In genomic region chr6:124903580-124904151, GRCm38 (mm10) we compare ENCODE assay signal across 8 mouse cellular contexts. TPM values are rescaled to one million over a fixed set of nuclear protein-coding genes. Genes with fewer than 3 reads are reported as not detected.
DNase-seq lines count a peak whose midpoint lies in the region; ATAC-seq and TF ChIP-seq lines count a peak whose summit lies in the region.

No protein-coding gene starts in this region.

- TF ChIP-seq CTCF in heart, postnatal 0 days (IDR thresholded peaks at IDR 0.05; ENCODE audit: low read depth) = peak; percentile 99
- TF ChIP-seq CTCF in testis, adult 2 months (IDR thresholded peaks at IDR 0.05; ENCODE audit: control insufficient read depth, insufficient read depth, insufficient replicate concordance, low read depth, low read length) = peak; percentile 98

- WGBS in forebrain, embryonic 11.5 days = under 1% methylated on average over 23 of the region's 23 CpGs
- under 1% methylated on average over 23 of the region's 23 CpGs for WGBS in heart, postnatal 0 days
- under 1% methylated on average over 23 of the region's 23 CpGs for WGBS in liver, embryonic 16.5 days (ENCODE audit: insufficient replicate concordance)
- WGBS in neural tube, embryonic 13.5 days = under 1% methylated on average over 23 of the region's 23 CpGs

- H3K4me1 ChIP-seq in forebrain, embryonic 11.5 days (replicated peaks; ENCODE audit: control insufficient read depth, insufficient read depth, low read length) = peaks cover 6% of the 10 kb centered on the region; the same call in 1 of the 2 replicates
- peaks cover 9% of the 10 kb centered on the region for H3K4me1 ChIP-seq in heart, postnatal 0 days (ENCODE audit: control insufficient read depth, insufficient read depth)
- H3K4me1 ChIP-seq in liver, embryonic 16.5 days (ENCODE audit: control insufficient read depth, low read depth, low read length) = no peaks in the 10 kb centered on the region; the same call in none of the 2 replicates
- H3K4me1 ChIP-seq in neural tube, embryonic 13.5 days (replicated peaks) = peaks cover 27% of the 10 kb centered on the region
- H3K4me1 ChIP-seq in testis, adult 2 months (ENCODE audit: control insufficient read depth, insufficient read depth, low read length) = peaks cover 19% of the 10 kb centered on the region

- peak overlapping the region; percentile 68 for H3K9ac ChIP-seq in forebrain, embryonic 11.5 days (ENCODE audit: low read length)
- H3K9ac ChIP-seq in heart, postnatal 0 days (replicated peaks; ENCODE audit: low read depth, low read length) = peak overlapping the region; percentile 54; the same call in 1 of the 2 replicates
- peak overlapping the region; percentile 60 for H3K9ac ChIP-seq in liver, embryonic 16.5 days (ENCODE audit: low read depth, low read length)
- peak overlapping the region; percentile 84 for H3K9ac ChIP-seq in neural tube, embryonic 13.5 days

- peak overlapping the region; percentile 94 for H3K27ac ChIP-seq in forebrain, embryonic 11.5 days (ENCODE audit: low read depth, low read length)
- H3K27ac ChIP-seq in heart, postnatal 0 days (ENCODE audit: low read depth) = peak overlapping the region; percentile 94
- peak overlapping the region; percentile 85 for H3K27ac ChIP-seq in liver, embryonic 16.5 days (ENCODE audit: low read length)
- peak overlapping the region; percentile 99 for H3K27ac ChIP-seq in neural tube, embryonic 13.5 days (replicated peaks)
- H3K27ac ChIP-seq in testis, adult 2 months (ENCODE audit: control insufficient read depth, insufficient read depth, low read depth, low read length) = peak overlapping the region; percentile 86

- no peaks in the 10 kb centered on the region for H3K36me3 ChIP-seq in forebrain, embryonic 11.5 days (ENCODE audit: control insufficient read depth, insufficient read depth, low read length)
- no peaks in the 10 kb centered on the region for H3K36me3 ChIP-seq in heart, postnatal 0 days (replicated peaks; ENCODE audit: control insufficient read depth, insufficient read depth, low read length)
- H3K36me3 ChIP-seq in liver, embryonic 16.5 days (ENCODE audit: control insufficient read depth, insufficient read depth) = no peaks in the 10 kb centered on the region
- H3K36me3 ChIP-seq in neural tube, embryonic 13.5 days = peaks cover 7% of the 10 kb centered on the region; the same call in 1 of the 2 replicates
- H3K36me3 ChIP-seq in testis, adult 2 months (ENCODE audit: control insufficient read depth, insufficient read depth, low read length) = no peaks in the 10 kb centered on the region

- ATAC-seq in forebrain, embryonic 11.5 days (replicated peaks; ENCODE audit: low FRiP score) = peak; percentile 85
- peak; percentile 85 for ATAC-seq in heart, postnatal 0 days (ENCODE audit: insufficient read depth, low read depth)
- peak; percentile 76 for ATAC-seq in liver, embryonic 16.5 days (ENCODE audit: low read depth)
- ATAC-seq in neural tube, embryonic 13.5 days (ENCODE audit: low read depth) = peak; percentile 89

- H3K4me3 ChIP-seq in forebrain, embryonic 11.5 days (ENCODE audit: low read depth, low read length) = peak overlapping the region; percentile 42
- H3K4me3 ChIP-seq in heart, postnatal 0 days (ENCODE audit: low read depth, low read length) = peak overlapping the region; percentile 48
- peak overlapping the region; percentile 66 for H3K4me3 ChIP-seq in liver, embryonic 16.5 days (ENCODE audit: low read depth, low read length)
- H3K4me3 ChIP-seq in neural tube, embryonic 13.5 days = peak overlapping the region; percentile 39
- H3K4me3 ChIP-seq in testis, adult 2 months (ENCODE audit: control insufficient read depth, low read depth, low read length) = peak overlapping the region; percentile 73

- no peak for TF ChIP-seq POLR2A in testis, adult 2 months (IDR thresholded peaks at IDR 0.05; ENCODE audit: control insufficient read depth, low read depth, low read length)

- DNase-seq in CD8-positive naive resting alpha-beta T cell, adult 2 months (ENCODE audit: low read depth in 2 of 2, low spot score in 2 of 2) = peak; percentile 93 to 96
- DNase-seq in c-Kit-positive CD71-negative TER-119-negative erythroid progenitor cells, embryonic 14.5 days (ENCODE audit: low read depth) = peak; percentile 89
- peak; percentile 97 for DNase-seq in forebrain, embryonic 11.5 days (ENCODE audit: low spot score)
- peak; percentile 94 for DNase-seq in heart, postnatal 0 days (ENCODE audit: low spot score)
- peak; percentile 97 to 98 for DNase-seq in kidney, postnatal 4 days

- H3K27me3 ChIP-seq in forebrain, embryonic 11.5 days (ENCODE audit: control insufficient read depth, insufficient read depth, low read length) = no peaks in the 10 kb centered on the region
- no peaks in the 10 kb centered on the region for H3K27me3 ChIP-seq in heart, postnatal 0 days (ENCODE audit: control insufficient read depth, insufficient read depth, low read length)
- no peaks in the 10 kb centered on the region for H3K27me3 ChIP-seq in liver, embryonic 16.5 days (ENCODE audit: control insufficient read depth, insufficient read depth, low read depth, low read length)
- H3K27me3 ChIP-seq in neural tube, embryonic 13.5 days = no peaks in the 10 kb centered on the region
- H3K27me3 ChIP-seq in testis, adult 2 months (ENCODE audit: control insufficient read depth, insufficient read depth, low read length) = no peaks in the 10 kb centered on the region

- peak overlapping the region; percentile 73 for H3K4me2 ChIP-seq in forebrain, embryonic 11.5 days (ENCODE audit: low read depth, low read length, severe bottlenecking)
- peak overlapping the region; percentile 66 for H3K4me2 ChIP-seq in heart, postnatal 0 days (ENCODE audit: low read depth, low read length)
- H3K4me2 ChIP-seq in liver, embryonic 16.5 days (ENCODE audit: low read depth, low read length) = peak overlapping the region; percentile 96
- peak overlapping the region; percentile 60 for H3K4me2 ChIP-seq in neural tube, embryonic 13.5 days

- no peaks in the 10 kb centered on the region for H3K9me3 ChIP-seq in forebrain, embryonic 11.5 days (ENCODE audit: control insufficient read depth, low read length)
- no peaks in the 10 kb centered on the region for H3K9me3 ChIP-seq in heart, postnatal 0 days (replicated peaks; ENCODE audit: control insufficient read depth, low read length)
- H3K9me3 ChIP-seq in liver, embryonic 16.5 days (replicated peaks; ENCODE audit: control insufficient read depth, low read length) = no peaks in the 10 kb centered on the region
- no peaks in the 10 kb centered on the region for H3K9me3 ChIP-seq in neural tube, embryonic 13.5 days

- no peak for TF ChIP-seq EP300 in heart, postnatal 0 days (IDR thresholded peaks at IDR 0.05; ENCODE audit: low read depth)

RNA-seq across cellular contexts. Expression of gene Lag3, which starts 7.8 kb away (rescaled TPM):
- polyA plus RNA-seq in forebrain, embryonic 11.5 days (2014; fragmentation: Nextera tagmentation; extraction: Ambion mirVana) = 2.3 and 2.5 TPM in 2 replicates
- 0.11 and 0.27 TPM in 2 replicates for total RNA-seq in heart, postnatal 0 days (2014; rRNA removed; ENCODE audit: low replicate concordance)
- polyA plus RNA-seq in heart, postnatal 0 days (2015; fragmentation: Nextera tagmentation; extraction: Ambion mirVana) = 0.82 and 0.85 TPM in 2 replicates
- 0.12 and 0.15 TPM in 2 replicates for polyA plus RNA-seq in liver, embryonic 16.5 days (2015; fragmentation: Nextera tagmentation; extraction: Ambion mirVana)
- 2.2 and 3.2 TPM in 2 replicates for polyA plus RNA-seq in neural tube, embryonic 13.5 days (2015; fragmentation: Nextera tagmentation; extraction: Ambion mirVana)
- 0.11 and 0.12 TPM in 2 replicates for polyA plus RNA-seq in testis, adult 2 months (2012; rRNA removed)

RNA-seq across cellular contexts. Expression of gene Cd4, which starts 15.6 kb away (rescaled TPM):
- polyA plus RNA-seq in forebrain, embryonic 11.5 days (2014; fragmentation: Nextera tagmentation; extraction: Ambion mirVana) = not detected in 2 replicates
- 4.5 TPM in 1 of 2 replicates, not detected in the other for total RNA-seq in heart, postnatal 0 days (2014; rRNA removed; ENCODE audit: low replicate concordance)
- 0.04 and 0.10 TPM in 2 replicates for polyA plus RNA-seq in heart, postnatal 0 days (2015; fragmentation: Nextera tagmentation; extraction: Ambion mirVana)
- polyA plus RNA-seq in liver, embryonic 16.5 days (2015; fragmentation: Nextera tagmentation; extraction: Ambion mirVana) = 0.11 and 0.14 TPM in 2 replicates
- 0.21 TPM in 1 of 2 replicates, not detected in the other for polyA plus RNA-seq in neural tube, embryonic 13.5 days (2015; fragmentation: Nextera tagmentation; extraction: Ambion mirVana)
- 0.53 and 0.67 TPM in 2 replicates for polyA plus RNA-seq in testis, adult 2 months (2012; rRNA removed)

RNA-seq across cellular contexts. Expression of gene Ptms, which starts 16.2 kb away (rescaled TPM):
- polyA plus RNA-seq in forebrain, embryonic 11.5 days (2014; fragmentation: Nextera tagmentation; extraction: Ambion mirVana) = 369 and 455 TPM in 2 replicates
- 323 and 565 TPM in 2 replicates for total RNA-seq in heart, postnatal 0 days (2014; rRNA removed; ENCODE audit: low replicate concordance)
- 221 and 246 TPM in 2 replicates for polyA plus RNA-seq in heart, postnatal 0 days (2015; fragmentation: Nextera tagmentation; extraction: Ambion mirVana)
- 42.3 and 49.6 TPM in 2 replicates for polyA plus RNA-seq in liver, embryonic 16.5 days (2015; fragmentation: Nextera tagmentation; extraction: Ambion mirVana)
- polyA plus RNA-seq in neural tube, embryonic 13.5 days (2015; fragmentation: Nextera tagmentation; extraction: Ambion mirVana) = 797 TPM in 2 replicates
- 142 and 168 TPM in 2 replicates for polyA plus RNA-seq in testis, adult 2 months (2012; rRNA removed)

RNA-seq across cellular contexts. Expression of gene Mlf2, which starts 27.5 kb away (rescaled TPM):
- polyA plus RNA-seq in forebrain, embryonic 11.5 days (2014; fragmentation: Nextera tagmentation; extraction: Ambion mirVana) = 450 and 480 TPM in 2 replicates
- total RNA-seq in heart, postnatal 0 days (2014; rRNA removed; ENCODE audit: low replicate concordance) = 333 and 532 TPM in 2 replicates
- 296 and 298 TPM in 2 replicates for polyA plus RNA-seq in heart, postnatal 0 days (2015; fragmentation: Nextera tagmentation; extraction: Ambion mirVana)
- polyA plus RNA-seq in liver, embryonic 16.5 days (2015; fragmentation: Nextera tagmentation; extraction: Ambion mirVana) = 103 and 110 TPM in 2 replicates
- polyA plus RNA-seq in neural tube, embryonic 13.5 days (2015; fragmentation: Nextera tagmentation; extraction: Ambion mirVana) = 535 and 552 TPM in 2 replicates
- 75.4 and 76.5 TPM in 2 replicates for polyA plus RNA-seq in testis, adult 2 months (2012; rRNA removed)

RNA-seq across cellular contexts. Expression of gene Gpr162, which starts 39.9 kb away (rescaled TPM):
- polyA plus RNA-seq in forebrain, embryonic 11.5 days (2014; fragmentation: Nextera tagmentation; extraction: Ambion mirVana) = 2.7 and 2.8 TPM in 2 replicates
- total RNA-seq in heart, postnatal 0 days (2014; rRNA removed; ENCODE audit: low replicate concordance) = 2.9 and 9.7 TPM in 2 replicates
- 1.2 and 1.5 TPM in 2 replicates for polyA plus RNA-seq in heart, postnatal 0 days (2015; fragmentation: Nextera tagmentation; extraction: Ambion mirVana)
- polyA plus RNA-seq in liver, embryonic 16.5 days (2015; fragmentation: Nextera tagmentation; extraction: Ambion mirVana) = 0.02 TPM in 1 of 2 replicates, not detected in the other
- 21.2 and 22.4 TPM in 2 replicates for polyA plus RNA-seq in neural tube, embryonic 13.5 days (2015; fragmentation: Nextera tagmentation; extraction: Ambion mirVana)
- 9.0 and 9.6 TPM in 2 replicates for polyA plus RNA-seq in testis, adult 2 months (2012; rRNA removed)

Comparison
In these comparisons a context has a peak if more than half of its experiments do, and no peak if none do; other contexts are left out.
1. Peak in every context shown above with its lines: DNase-seq, ATAC-seq, H3K4me3 ChIP-seq and H3K27ac ChIP-seq.